Mouse (Mus musculus) liver, embryonic 11.5 days (tissue): ENCODE data around the gene Ccdc86. TPM values are rescaled to one million over a fixed set of nuclear protein-coding genes. Genes with fewer than 3 reads are reported as not detected.
A peak's percentile ranks its signal among the peaks of the same experiment; 100 is the strongest.

Source experiments
- ATAC-seq: fragments of 200-750 bp; cut with Nextera tagmentation; replicated peaks from 2 replicates; pipeline ENCODE4 v1.8.0; 2017; ENCODE audit warnings: moderate number of reproducible peaks, mild to moderate bottlenecking, moderate TSS enrichment, moderate library complexity; ENCODE audit not compliant: low FRiP score
- DNase-seq: peaks from one replicate; pipeline ENCODE4 v3.0.0-alpha.2; 2017; ENCODE audit warnings: low spot score
- H3K27ac ChIP-seq: fragments of 300-500 bp; sonication (generic); 2 replicates; pipeline ENCODE4 v1.5.1; 2014; ENCODE audit warnings: mild to moderate bottlenecking, low read depth, low read length, control low read depth
- H3K27me3 ChIP-seq: fragments of 300-500 bp; sonication (generic); replicated peaks from 2 replicates; pipeline ENCODE4 v1.6.1; 2014; ENCODE audit warnings: low read length, mixed read lengths; ENCODE audit not compliant: control insufficient read depth, insufficient read depth
- H3K36me3 ChIP-seq: fragments of 300-500 bp; sonication (generic); 2 replicates; pipeline ENCODE4 v1.6.1; 2014; ENCODE audit warnings: mild to moderate bottlenecking, low read length, moderate library complexity, mixed read lengths; ENCODE audit not compliant: control insufficient read depth, insufficient read depth
- H3K4me1 ChIP-seq: fragments of 300-500 bp; sonication (generic); replicated peaks from 2 replicates; pipeline ENCODE4 v1.6.1; 2014; ENCODE audit warnings: low read length, mixed read lengths; ENCODE audit not compliant: control insufficient read depth, insufficient read depth
- H3K4me2 ChIP-seq: fragments of 300-500 bp; sonication (generic); 2 replicates; pipeline ENCODE4 v1.6.1; 2014; ENCODE audit warnings: mild to moderate bottlenecking, control low read depth, moderate library complexity
- H3K4me3 ChIP-seq: fragments of 300-500 bp; sonication (generic); 2 replicates; pipeline ENCODE4 v1.5.1; 2014; ENCODE audit warnings: low read depth, low read length, control low read depth
- H3K9ac ChIP-seq: fragments of 300-500 bp; sonication (generic); 2 replicates; pipeline ENCODE4 v1.6.1; 2014; ENCODE audit warnings: low read depth, low read length, control low read depth
- H3K9me3 ChIP-seq: fragments of 300-500 bp; sonication (generic); 2 replicates; pipeline ENCODE4 v1.6.1; 2016; ENCODE audit warnings: low read length, inconsistent platforms, mixed read lengths; ENCODE audit not compliant: control insufficient read depth
- WGBS: fragments of 180-500 bp; shearing (Covaris S2); extraction: QIAGEN DNeasy Blood & Tissue Kit; methylation state at CpG from one replicate; pipeline ENCODE4 v1.1.7; 2014; 5-methylcytosine and 5-hydroxymethylcytosine counted together
- polyA plus RNA-seq: library from polyadenylated mRNA; unstranded; fragments of >200 nt; fragmentation: Nextera tagmentation; extraction: Ambion mirVana; gene quantifications from 2 replicates; pipeline ENCODE4 v1.2.1, GENCODE M21; 2014

Gene Ccdc86
- polyA plus RNA-seq, 1 experiment from 2014 or later = 46.0 TPM

DNA sequence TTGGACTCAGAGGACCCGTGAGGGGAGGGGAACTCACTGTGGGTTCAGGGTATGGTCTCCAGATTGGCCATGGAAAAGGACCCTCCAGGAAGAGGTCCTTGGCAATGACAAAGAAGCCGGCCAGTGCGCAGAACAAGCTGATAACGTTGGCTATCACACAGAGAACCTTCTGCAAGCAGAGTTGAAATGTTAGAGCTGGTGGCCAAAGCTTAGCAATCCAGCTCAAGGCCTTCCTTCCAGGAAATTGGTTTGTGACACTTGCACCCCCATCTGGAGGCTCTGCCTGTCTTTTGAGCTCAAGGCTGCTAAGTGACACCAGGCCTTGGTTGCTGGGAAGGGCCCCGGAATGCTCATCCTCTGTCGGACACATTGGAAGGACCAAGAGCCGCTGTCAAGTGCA is 16.7 kb upstream of the Ccdc86 start:
- ATAC-seq = no peak

DNA sequence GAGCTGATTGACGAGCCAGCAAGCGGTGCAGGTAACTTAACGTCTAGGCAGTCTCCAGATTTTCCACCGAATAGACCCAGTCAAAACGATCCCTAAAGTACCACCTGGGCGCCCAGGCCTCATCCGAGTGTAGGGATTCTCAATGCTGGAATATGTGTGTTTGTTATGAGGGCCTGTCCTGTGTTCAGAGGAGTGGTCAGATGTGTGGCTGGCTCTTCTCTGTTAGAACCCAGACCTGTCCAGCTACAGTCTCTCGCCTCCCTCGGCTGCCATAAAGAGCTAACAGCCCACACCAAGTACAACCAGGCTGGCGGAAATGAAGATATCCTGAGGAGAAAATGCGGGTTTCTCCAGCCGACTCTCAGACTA is 10.9 kb upstream of the Ccdc86 start:
- no peak for ATAC-seq
- Histone ChIP-seq H3K4me3 (no peak overlapping the region), H3K36me3 (no peaks in the 10 kb centered on the region), H3K27me3 (no peaks in the 10 kb centered on the region; the same call in 1 of the 2 replicates), H3K4me1 (no peaks in the 10 kb centered on the region), H3K4me2 (no peak overlapping the region), H3K9me3 (no peaks in the 10 kb centered on the region), H3K27ac (no peak overlapping the region), H3K9ac (no peak overlapping the region)
- DNase-seq = no peak
- 49% methylated on average over 12 of the region's 12 CpGs for WGBS

More for the DNA sequence above, 16.7 kb upstream of the Ccdc86 start:
- Histone ChIP-seq H3K4me3 (no peak overlapping the region), H3K27ac (no peak overlapping the region), H3K9ac (no peak overlapping the region), H3K27me3 (no peaks in the 10 kb centered on the region; the same call in 1 of the 2 replicates), H3K4me2 (no peak overlapping the region), H3K9me3 (no peaks in the 10 kb centered on the region), H3K36me3 (no peaks in the 10 kb centered on the region), H3K4me1 (no peaks in the 10 kb centered on the region; the same call in 1 of the 2 replicates)
- DNase-seq = no peak
- WGBS = 78% methylated on average over 7 of the region's 7 CpGs

DNA sequence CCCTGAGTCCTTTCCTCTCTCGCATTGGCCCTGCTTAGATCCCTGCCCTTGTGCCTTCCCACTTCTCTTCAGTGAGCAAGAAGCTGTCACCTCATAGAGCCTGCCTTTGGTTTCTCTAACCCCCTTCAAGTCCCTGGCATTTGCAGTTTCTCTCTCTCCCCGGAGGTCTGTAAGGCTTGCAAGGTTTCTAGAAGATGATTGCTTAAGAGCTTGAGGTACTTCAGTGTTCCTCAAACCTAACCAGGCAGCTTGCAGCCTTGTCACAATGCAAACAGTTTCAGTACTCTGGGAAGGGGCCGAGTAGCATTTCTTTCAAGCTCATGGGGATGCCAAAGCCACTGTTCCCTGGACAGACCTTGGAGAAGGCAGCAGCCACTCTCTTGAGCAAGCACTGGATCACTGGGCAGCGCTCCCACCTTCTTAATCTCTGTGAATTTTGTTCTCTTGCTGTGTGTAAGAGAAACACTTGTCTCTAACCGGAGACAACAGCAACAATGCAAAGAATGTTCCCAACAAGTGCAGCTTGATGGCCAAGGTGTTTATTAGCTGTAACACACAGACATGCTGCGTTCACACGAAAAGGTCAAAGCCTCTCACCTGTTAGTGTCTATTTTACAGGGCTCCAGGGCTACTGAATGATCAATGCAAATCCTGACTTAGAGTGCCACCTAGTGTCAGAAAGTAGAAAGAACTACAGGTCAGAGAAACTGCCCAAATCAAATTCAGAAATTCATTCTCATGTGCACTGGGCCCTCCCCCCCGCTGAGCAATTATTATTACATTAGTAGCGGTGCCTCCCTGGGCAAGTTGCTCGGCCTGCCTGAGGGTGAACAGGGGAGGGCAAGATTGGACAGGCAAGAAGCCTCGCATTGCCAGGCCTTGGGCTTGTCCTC is 10.3 kb upstream of the Ccdc86 start:
- H3K27ac ChIP-seq = no peak overlapping the region
- DNase-seq (no peak), ATAC-seq (no peak; the same call in 1 of the 2 replicates)
- H3K4me3 ChIP-seq = no peak overlapping the region
- WGBS = 35% methylated on average over 11 of the region's 11 CpGs
- H3K4me1 ChIP-seq = no peaks in the 10 kb centered on the region
- H3K9ac ChIP-seq = no peak overlapping the region
- H3K4me2 ChIP-seq = no peak overlapping the region
- no peaks in the 10 kb centered on the region for H3K36me3 ChIP-seq
- H3K9me3 ChIP-seq = no peaks in the 10 kb centered on the region
- H3K27me3 ChIP-seq = no peaks in the 10 kb centered on the region; the same call in 1 of the 2 replicates

DNA sequence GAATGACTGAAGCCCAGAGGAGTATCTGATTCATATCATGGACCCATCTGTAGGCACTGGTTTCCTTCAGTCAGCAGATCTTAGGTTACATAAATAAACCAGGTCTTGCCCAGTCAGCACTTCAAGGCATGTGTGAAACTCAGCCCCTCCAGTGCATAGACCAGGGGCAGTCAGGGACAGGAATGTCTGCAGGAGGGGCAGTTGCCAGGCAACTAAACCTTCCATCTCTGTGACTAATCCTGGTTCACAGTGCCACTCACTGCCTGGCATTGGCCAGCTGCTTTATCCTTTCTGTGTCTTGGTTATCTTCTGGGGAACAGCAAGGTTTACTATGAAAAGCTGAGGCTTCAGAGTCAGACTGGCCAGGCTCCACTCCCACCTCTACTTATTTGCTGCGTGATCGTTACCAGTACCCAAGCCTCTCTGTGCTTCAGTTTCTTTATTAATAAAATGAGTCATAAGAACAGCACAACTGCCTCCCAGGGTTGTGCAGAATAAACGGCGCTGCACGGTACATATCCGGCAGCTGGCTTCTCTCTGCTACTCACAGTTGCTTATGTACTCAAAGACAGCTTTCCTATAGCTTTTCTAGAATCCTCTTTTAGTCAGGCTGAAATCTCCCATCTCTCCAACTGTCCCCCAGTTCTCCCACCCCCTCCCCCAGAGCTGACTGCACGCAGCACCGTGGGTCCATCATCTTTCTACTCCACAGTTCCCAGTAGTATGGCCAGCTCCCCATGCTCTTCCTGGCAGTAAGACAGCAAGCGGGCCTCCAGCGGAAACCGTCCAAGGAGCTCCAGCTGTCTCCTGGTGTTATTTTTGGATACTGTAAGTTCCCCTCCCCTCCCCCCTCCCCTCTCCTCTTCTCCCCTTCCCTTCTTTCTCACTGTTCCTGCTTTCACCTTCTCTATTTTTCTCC is 3.2 kb upstream of the Ccdc86 start:
- peaks cover 11% of the 10 kb centered on the region for H3K4me1 ChIP-seq
- no peaks in the 10 kb centered on the region for H3K9me3 ChIP-seq
- no peaks in the 10 kb centered on the region for H3K27me3 ChIP-seq
- no peaks in the 10 kb centered on the region for H3K36me3 ChIP-seq
- no peak overlapping the region for H3K4me2 ChIP-seq
- 69% methylated on average over 11 of the region's 11 CpGs for WGBS
- ATAC-seq = no peak
- H3K4me3 ChIP-seq = no peak overlapping the region
- no peak overlapping the region for H3K27ac ChIP-seq
- no peak for DNase-seq
- H3K9ac ChIP-seq = no peak overlapping the region

DNA sequence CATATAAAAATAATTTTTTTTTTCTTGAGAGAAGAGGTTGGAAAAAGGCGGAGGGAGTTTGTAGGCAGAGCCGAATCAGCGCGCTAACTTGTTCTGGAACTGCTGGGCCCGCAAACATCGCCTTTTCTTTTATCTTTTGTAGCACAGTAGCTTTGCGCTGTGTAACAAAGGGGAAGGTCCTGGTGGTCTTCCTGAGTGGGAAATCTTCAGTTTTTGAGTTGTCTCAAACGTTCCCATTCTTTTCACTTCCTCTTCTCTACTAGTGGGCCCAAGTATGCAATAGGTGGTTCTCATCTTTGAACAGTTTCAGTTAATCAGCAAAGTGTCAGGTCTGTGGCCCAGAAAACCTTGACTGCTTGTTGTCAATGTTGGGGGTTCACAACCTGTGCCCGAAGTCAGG is 492 bp upstream of the Ccdc86 start:
- H3K4me3 ChIP-seq = peak overlapping the region; percentile 95
- 38% methylated on average over 9 of the region's 9 CpGs for WGBS
- peak; percentile 4; the same call in 1 of the 2 replicates for ATAC-seq
- H3K27ac ChIP-seq = peak overlapping the region; percentile 64
- no peak for DNase-seq
- no peaks in the 10 kb centered on the region for H3K9me3 ChIP-seq
- H3K9ac ChIP-seq = peak overlapping the region; percentile 64
- no peaks in the 10 kb centered on the region for H3K27me3 ChIP-seq
- H3K4me2 ChIP-seq = peak overlapping the region; percentile 96
- H3K36me3 ChIP-seq = peaks cover 13% of the 10 kb centered on the region
- H3K4me1 ChIP-seq = peaks cover 22% of the 10 kb centered on the region

GRCm38 (mm10) chr19:10948416-10948815 is 650 bp downstream of the Ccdc86 start:
- H3K4me1 ChIP-seq = peaks cover 22% of the 10 kb centered on the region
- H3K4me2 ChIP-seq = peak overlapping the region; percentile 96
- peak; percentile 10; the same call in 1 of the 2 replicates for ATAC-seq
- peaks cover 21% of the 10 kb centered on the region for H3K36me3 ChIP-seq
- peak overlapping the region; percentile 95 for H3K4me3 ChIP-seq
- peak overlapping the region; percentile 32; the same call in 1 of the 2 replicates for H3K27ac ChIP-seq
- DNase-seq = peak; percentile 44
- under 1% methylated on average over 20 of the region's 20 CpGs for WGBS
- H3K9ac ChIP-seq = peak overlapping the region; percentile 92
- H3K27me3 ChIP-seq = no peaks in the 10 kb centered on the region
- no peaks in the 10 kb centered on the region for H3K9me3 ChIP-seq

DNA sequence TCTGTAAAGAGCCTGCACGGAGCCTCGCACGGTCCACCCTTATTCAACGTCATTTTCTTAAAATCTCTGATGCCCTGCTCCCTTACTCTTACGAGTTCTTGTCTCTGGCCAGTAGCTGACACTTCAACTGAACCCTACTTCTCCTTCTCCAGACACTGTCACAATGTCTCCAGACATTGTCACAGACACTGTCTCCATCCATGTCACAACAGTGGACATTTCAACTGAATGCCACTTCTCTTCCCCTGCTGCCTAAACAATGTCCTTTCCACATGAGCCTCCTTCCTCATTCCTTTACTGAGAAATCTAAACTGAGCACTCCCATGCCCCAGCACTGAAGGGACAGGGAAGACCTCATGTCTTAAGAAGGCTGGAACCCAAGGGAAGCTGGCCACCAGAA is 1.8 kb downstream of the Ccdc86 start:
- H3K4me2 ChIP-seq = peak overlapping the region; percentile 96
- H3K9me3 ChIP-seq = no peaks in the 10 kb centered on the region
- no peaks in the 10 kb centered on the region for H3K27me3 ChIP-seq
- no peak for DNase-seq
- peaks cover 22% of the 10 kb centered on the region for H3K4me1 ChIP-seq
- no peak overlapping the region for H3K27ac ChIP-seq
- H3K4me3 ChIP-seq = peak overlapping the region; percentile 95
- H3K36me3 ChIP-seq = peaks cover 23% of the 10 kb centered on the region
- WGBS = 72% methylated on average over 5 of the region's 5 CpGs
- ATAC-seq = no peak
- H3K9ac ChIP-seq = peak overlapping the region; percentile 92

- WGBS = 74% methylated on average over 3 of the region's 3 CpGs
- Histone ChIP-seq H3K9me3 (no peaks in the 10 kb centered on the region), H3K4me1 (peaks cover 20% of the 10 kb centered on the region), H3K4me3 (peak overlapping the region; percentile 95), H3K27me3 (no peaks in the 10 kb centered on the region), H3K27ac (no peak overlapping the region), H3K4me2 (peak overlapping the region; percentile 96), H3K36me3 (peaks cover 23% of the 10 kb centered on the region), H3K9ac (peak overlapping the region; percentile 92)
- no peak for DNase-seq
- ATAC-seq = no peak
Observed at GRCm38 (mm10) chr19:10946506-10946905, 2.6 kb downstream of the Ccdc86 start.
